Mouse (Mus musculus) gastrocnemius, postnatal 25 days (tissue): ENCODE results near the gene Siglecg. TPM values are rescaled to one million over a fixed set of nuclear protein-coding genes. Genes with fewer than 3 reads are reported as not detected.

Experiments
- DNase-seq: peaks from one replicate; pipeline ENCODE4 v3.0.0; 2022
- microRNA-seq, 2 experiments: library from miRNA; unstranded; fragments of <30 nt; microRNA quantifications; one replicate each; pipeline ENCODE4 v1.2.0; 2021; ENCODE audit warnings: borderline replicate concordance in 2 of 2
- total RNA-seq, 2 experiments: library from RNA; stranded (reverse); gene quantifications; 1 replicate in 1 of 2; 2 replicates in 1 of 2; pipeline ENCODE4 v1.2.3; 2021

Siglecg gene
- total RNA-seq, 2 experiments from 2014 or later = 0.10 TPM; not detected in 1

DNA sequence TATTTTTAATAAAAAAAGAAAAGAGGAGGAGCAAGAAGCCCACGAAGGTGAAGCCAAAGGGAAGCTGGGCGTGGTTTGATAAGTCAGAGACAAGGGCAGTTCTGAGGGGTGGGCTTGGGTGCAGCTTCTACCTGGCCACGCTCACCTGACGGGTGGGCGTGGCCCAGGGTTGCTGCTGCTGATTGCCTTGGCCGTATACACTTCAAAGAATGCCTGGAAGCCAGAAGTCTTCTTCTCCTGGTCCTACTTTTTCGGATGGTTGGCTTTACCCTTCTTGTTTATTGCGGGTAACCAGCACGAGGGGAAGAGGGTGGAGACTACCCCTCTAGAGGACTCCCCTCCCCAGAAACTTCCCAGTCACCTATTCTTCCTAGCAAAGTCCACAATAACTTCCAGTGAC, 34.7 kb downstream of the Siglecg start:
- no peak for DNase-seq

- peak; percentile 82 for DNase-seq
These were observed 35.3 kb downstream of the Siglecg start for GRCm38 (mm10) chr7:43443126-43443916.

GRCm38 (mm10) chr7:43443917-43444293, 35.9 kb downstream of the Siglecg start, which contains the start of the genes Etfb and Gm45233:
Etfb (plus strand) TSS chr7:43444083.
Gm45233 (plus strand) TSS chr7:43444128.
- peak; percentile 97 for DNase-seq

DNA sequence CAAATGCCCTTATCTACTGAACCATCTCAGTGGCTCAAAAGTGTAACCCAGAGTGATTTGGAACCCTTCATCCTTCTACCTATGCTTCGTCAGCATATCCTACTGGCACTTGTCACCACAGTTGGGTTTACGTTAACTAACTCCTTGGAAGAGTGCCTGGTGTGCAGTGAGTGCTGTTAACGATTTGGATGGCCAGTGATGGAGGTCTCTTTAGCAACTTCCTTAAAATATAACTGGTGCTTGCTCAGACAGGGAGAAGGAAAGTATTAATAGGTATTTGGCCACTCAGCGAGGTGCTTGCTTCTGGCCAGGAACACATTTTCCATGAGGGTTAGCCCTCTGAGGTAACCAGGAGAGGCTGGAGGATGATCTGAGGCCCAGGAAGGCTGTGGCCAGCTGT, 39.8 kb downstream of the Siglecg start:
- DNase-seq = no peak

GRCm38 (mm10) chr7:43448246-43448645, 40.2 kb downstream of the Siglecg start:
- DNase-seq = no peak

- DNase-seq = no peak
These were observed 41.8 kb downstream of the Siglecg start for GRCm38 (mm10) chr7:43449811-43450210.

- DNase-seq = no peak
These were observed 43.7 kb downstream of the Siglecg start for GRCm38 (mm10) chr7:43451726-43452125.

DNA sequence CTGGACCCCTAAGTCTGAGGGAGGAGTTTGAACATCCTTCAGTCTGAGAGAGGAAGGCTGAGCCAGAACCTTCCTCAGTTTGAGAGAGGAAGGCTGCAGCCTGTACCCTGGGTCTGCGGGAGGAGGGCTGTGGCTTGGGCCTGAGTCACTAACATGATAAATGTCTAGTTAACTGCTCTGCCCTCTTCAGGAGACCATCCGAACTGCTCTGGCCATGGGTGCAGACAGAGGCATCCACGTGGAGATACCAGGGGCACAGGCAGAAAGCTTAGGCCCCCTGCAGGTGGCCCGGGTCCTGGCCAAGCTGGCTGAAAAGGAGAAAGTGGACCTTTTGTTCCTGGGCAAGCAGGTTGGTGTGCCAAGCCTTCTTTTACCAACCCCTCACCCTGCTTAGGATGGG, 44.6 kb downstream of the Siglecg start:
- DNase-seq = no peak

GRCm38 (mm10) chr7:43453599-43454355, 45.8 kb downstream of the Siglecg start:
- DNase-seq = no peak

DNA sequence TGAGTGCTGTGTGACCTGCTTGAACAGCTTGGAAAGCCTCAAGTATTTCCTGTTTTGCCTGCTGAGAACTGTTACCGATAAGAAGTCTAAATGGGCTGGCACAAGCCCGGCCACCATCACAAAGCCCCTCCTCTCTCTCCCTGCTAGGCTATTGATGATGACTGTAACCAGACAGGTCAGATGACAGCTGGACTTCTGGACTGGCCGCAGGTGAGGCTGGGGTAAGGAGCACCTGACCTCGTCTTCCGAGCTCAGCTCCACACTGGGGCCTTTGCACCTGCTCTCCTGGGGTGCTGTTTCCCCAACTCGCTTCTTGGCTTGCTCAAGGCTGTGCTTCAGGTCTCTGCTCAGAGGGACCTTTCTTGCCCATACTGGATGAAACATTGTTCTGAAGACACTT, 46.4 kb downstream of the Siglecg start:
- no peak for DNase-seq

GRCm38 (mm10) chr7:43462851-43463250, 54.8 kb downstream of the Siglecg start, which contains the start of gene Vsig10l:
Vsig10l (plus strand) TSS chr7:43463151.
- DNase-seq = no peak

GRCm38 (mm10) chr7:43463976-43464375, 56.0 kb downstream of the Siglecg start:
- DNase-seq = no peak

GRCm38 (mm10) chr7:43464864-43465343, 56.9 kb downstream of the Siglecg start:
- DNase-seq = no peak

DNA sequence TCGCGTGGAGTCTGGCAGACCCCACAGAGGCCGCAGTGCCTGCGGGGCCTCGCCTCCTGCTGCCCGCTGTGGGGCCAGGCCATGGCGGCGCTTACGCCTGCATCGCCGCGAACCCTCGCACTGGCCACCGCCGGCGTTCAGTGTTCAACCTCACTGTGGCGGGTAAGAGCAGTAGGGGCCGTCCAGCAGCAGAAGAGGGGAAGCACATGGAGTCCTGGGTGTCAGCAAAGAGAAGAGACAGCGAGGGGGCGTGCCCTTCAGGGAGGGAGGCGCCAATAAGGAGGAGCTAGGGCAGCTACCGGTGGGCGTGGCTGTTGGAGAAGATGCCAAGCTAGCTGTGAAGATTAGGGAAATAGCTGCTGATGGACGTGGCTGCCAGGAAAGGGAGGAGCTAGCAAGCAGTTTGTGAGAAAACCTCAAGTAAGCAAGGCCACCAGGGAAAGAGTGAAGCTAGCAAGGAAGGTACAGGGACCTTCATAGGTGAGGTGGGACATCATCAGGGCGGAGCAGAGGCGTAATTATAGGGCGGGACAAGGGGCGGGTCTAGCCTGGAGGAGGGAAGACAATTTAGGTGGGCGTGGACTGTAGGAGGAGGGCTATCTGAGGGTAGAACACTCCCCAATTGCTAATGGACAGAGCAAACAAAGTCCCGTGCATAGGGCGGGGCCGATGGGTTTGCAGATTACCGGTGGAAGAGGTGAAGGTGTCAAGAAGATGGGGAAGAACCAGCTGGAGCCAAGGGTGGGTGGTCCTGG, 57.5 kb downstream of the Siglecg start:
- DNase-seq = peak; percentile 80

GRCm38 (mm10) chr7:43466099-43466694, 58.2 kb downstream of the Siglecg start:
- DNase-seq = peak; percentile 70

Small RNAs within 50 kb of the gene (microRNA-seq; reads per million reads assigned to microRNA genes)
- gene Mir7051 = 1.3 to 1.5 reads per million in 2 experiments

Other genes starting within 250 kb of the Siglecg start
- 1 to 10 TPM; 9.1 to 9.3 TPM for gene Zfp715, start 94.9 kb upstream of the Siglecg start, total RNA-seq
- not detected for gene Siglecf, start 56.9 kb upstream of the Siglecg start, total RNA-seq
- gene Lim2, start 19.5 kb downstream of the Siglecg start, total RNA-seq = not detected
- not detected for gene Nkg7, start 28.9 kb downstream of the Siglecg start, total RNA-seq
- gene Cldnd2, start 32.6 kb downstream of the Siglecg start, total RNA-seq = not detected
- gene Etfb, start 35.9 kb downstream of the Siglecg start, total RNA-seq = 100 to 1,000 TPM; 310 to 323 TPM
- under 1 TPM; 0.46 to 0.62 TPM for gene Gm45233, start 35.9 kb downstream of the Siglecg start, total RNA-seq
- gene Vsig10l, start 54.9 kb downstream of the Siglecg start, total RNA-seq = 1 to 10 TPM in 1 of 2 experiments, under 1 TPM in 1; 0.79 to 1.2 TPM
- gene Iglon5, start 81.9 kb downstream of the Siglecg start, total RNA-seq = under 1 TPM; 0.31 to 0.32 TPM
- gene 4931406B18Rik, start 97.7 kb downstream of the Siglecg start, total RNA-seq = not detected
- gene Cd33, start 136.2 kb downstream of the Siglecg start, total RNA-seq = under 1 TPM; 0.96 to 1.00 TPM
- under 1 TPM; 0.38 to 0.61 TPM for gene Zfp658, start 154.1 kb downstream of the Siglecg start, total RNA-seq
- 1 to 10 TPM; 3.5 to 3.6 TPM for gene Zfp719, start 171.4 kb downstream of the Siglecg start, total RNA-seq
- gene Zfp819, start 199.0 kb downstream of the Siglecg start, total RNA-seq = not detected
- not detected for gene Ceacam18, start 226.5 kb downstream of the Siglecg start, total RNA-seq